Mouse (Mus musculus) limb, embryonic 15.5 days (tissue): ENCODE results near the gene Fam118a. TPM values are rescaled to one million over a fixed set of nuclear protein-coding genes. Genes with fewer than 3 reads are reported as not detected.
"Not testable (repeated sequence)": the region's sequence is repeated elsewhere in the genome, so short reads cannot be mapped to it uniquely, and the experiment has no call there.

Experiments
- ATAC-seq: fragments of 200-750 bp; cut with Nextera tagmentation; 2 replicates; pipeline ENCODE4 v1.8.0; 2017; ENCODE audit warnings: low read depth, moderate TSS enrichment; ENCODE audit not compliant: insufficient number of reproducible peaks, low FRiP score, low TSS enrichment
- H3K27ac ChIP-seq: fragments of 300-500 bp; sonication (generic); 2 replicates; pipeline ENCODE4 v1.5.1; 2015; ENCODE audit warnings: moderate library complexity, mild to moderate bottlenecking, inconsistent platforms
- H3K27me3 ChIP-seq: fragments of 300-500 bp; sonication (generic); 2 replicates; pipeline ENCODE4 v1.6.1; 2015; ENCODE audit warnings: inconsistent platforms
- H3K36me3 ChIP-seq: fragments of 300-500 bp; sonication (generic); 2 replicates; pipeline ENCODE4 v1.6.1; 2015; ENCODE audit warnings: inconsistent platforms
- H3K4me1 ChIP-seq: fragments of 300-500 bp; sonication (generic); 2 replicates; pipeline ENCODE4 v1.6.1; 2015; ENCODE audit warnings: inconsistent platforms
- H3K4me2 ChIP-seq: fragments of 300-500 bp; sonication (generic); 2 replicates; pipeline ENCODE4 v1.6.1; 2015; ENCODE audit warnings: mild to moderate bottlenecking, inconsistent platforms
- H3K4me3 ChIP-seq: fragments of 300-500 bp; sonication (generic); 2 replicates; pipeline ENCODE4 v1.5.1; 2015; ENCODE audit warnings: mild to moderate bottlenecking, inconsistent platforms
- H3K9ac ChIP-seq: fragments of 300-500 bp; sonication (generic); 2 replicates; pipeline ENCODE4 v1.6.1; 2015; ENCODE audit warnings: inconsistent platforms
- H3K9me3 ChIP-seq: fragments of 300-500 bp; sonication (generic); 2 replicates; pipeline ENCODE4 v1.6.1; 2016; ENCODE audit warnings: inconsistent platforms
- WGBS: fragments of 180-500 bp; shearing (Covaris S2); methylation state at CpG from one replicate; pipeline ENCODE4 v1.1.7; 2015; 5-methylcytosine and 5-hydroxymethylcytosine counted together
- polyA plus RNA-seq: library from polyadenylated mRNA; unstranded; fragments of >200 nt; fragmentation: Nextera tagmentation; extraction: Ambion mirVana; gene quantifications from 2 replicates; pipeline ENCODE4 v1.2.1, GENCODE M21; 2015

Fam118a gene
- polyA plus RNA-seq, 1 experiment from 2014 or later = 20.4 TPM

DNA sequence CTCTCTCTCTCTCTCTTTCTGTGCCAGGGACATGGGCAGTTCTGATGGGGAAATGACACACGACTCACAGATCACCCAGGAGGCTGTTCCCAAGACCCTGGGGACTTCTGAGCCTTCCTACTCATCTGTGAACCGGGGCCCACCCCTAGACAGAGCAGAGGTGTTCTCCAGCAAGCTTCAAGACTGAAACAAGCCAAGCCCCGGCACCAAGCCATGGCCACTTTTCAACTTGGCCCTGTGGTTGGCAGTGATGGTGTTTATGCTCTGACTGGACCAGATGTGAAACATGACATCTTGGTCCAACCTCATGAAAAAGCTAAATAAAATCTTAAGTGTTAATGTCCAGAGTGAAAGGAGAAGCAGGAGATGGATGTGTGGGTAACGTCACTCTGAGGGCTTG is 6.5 kb upstream of the Fam118a start:
- H3K4me2 ChIP-seq = no peak overlapping the region
- no peak for ATAC-seq
- WGBS = 59% methylated on average over 4 of the region's 4 CpGs

DNA sequence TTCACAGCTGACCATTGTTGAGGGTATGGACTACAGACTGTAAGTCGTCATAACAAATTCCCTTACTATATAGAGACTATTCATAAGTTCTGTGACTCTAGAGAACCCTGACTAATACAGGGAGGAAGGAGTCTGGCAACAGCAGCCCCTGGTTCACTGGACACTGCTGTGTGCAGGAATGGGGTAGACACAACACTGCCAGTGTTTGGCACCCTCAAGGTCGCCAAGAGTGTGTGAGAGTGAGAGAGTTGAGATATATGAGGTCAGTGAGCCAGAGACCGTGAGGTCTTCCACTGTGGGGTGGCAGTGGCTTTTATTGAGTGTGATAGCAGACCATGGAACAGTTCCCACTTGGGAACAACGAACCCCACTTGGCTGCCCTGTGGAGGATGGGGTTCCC is 2.6 kb upstream of the Fam118a start:
- Histone ChIP-seq H3K4me3 (no peak overlapping the region), H3K27ac (no peak overlapping the region), H3K4me2 (no peak overlapping the region), H3K9me3 (no peaks in the 10 kb centered on the region), H3K4me1 (no peaks in the 10 kb centered on the region), H3K27me3 (no peaks in the 10 kb centered on the region), H3K9ac (no peak overlapping the region), H3K36me3 (no peaks in the 10 kb centered on the region)
- 79% methylated on average over 4 of the region's 4 CpGs for WGBS
- no peak for ATAC-seq

More for the DNA sequence above, 6.5 kb upstream of the Fam118a start:
- Histone ChIP-seq H3K27ac (no peak overlapping the region), H3K9ac (no peak overlapping the region), H3K4me1 (no peaks in the 10 kb centered on the region), H3K9me3 (no peaks in the 10 kb centered on the region), H3K36me3 (no peaks in the 10 kb centered on the region), H3K4me3 (no peak overlapping the region), H3K27me3 (peaks cover 12% of the 10 kb centered on the region)

DNA sequence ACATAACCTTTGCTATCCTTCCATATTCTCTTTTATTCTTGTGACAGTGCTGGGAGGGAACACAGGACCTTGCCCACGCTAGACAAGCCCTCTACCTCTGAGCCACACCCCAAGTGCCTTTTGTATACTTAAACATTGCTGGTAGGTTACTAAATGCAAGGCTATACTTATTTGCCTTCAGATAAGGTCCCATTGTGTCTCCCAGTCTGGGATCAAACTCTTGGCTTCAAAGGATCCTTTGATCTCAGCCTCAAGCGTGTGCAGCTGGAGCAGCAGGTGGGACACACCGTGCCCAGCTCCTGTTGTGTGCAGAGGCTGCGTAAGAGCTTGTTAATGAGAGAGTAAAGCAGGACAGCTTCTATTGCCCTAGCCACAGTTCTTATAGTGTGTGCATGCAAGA is 1.0 kb upstream of the Fam118a start:
- Histone ChIP-seq H3K4me2 (no peak overlapping the region), H3K27ac (no peak overlapping the region), H3K9me3 (no peaks in the 10 kb centered on the region), H3K4me1 (0 out of 2 replicates have a peak, but pooled peaks cover 2% of the 10 kb centered on the region), H3K36me3 (no peaks in the 10 kb centered on the region), H3K4me3 (no peak overlapping the region), H3K27me3 (no peaks in the 10 kb centered on the region), H3K9ac (no peak overlapping the region)
- WGBS = 39% methylated on average over 4 of the region's 4 CpGs
- ATAC-seq = no peak

DNA sequence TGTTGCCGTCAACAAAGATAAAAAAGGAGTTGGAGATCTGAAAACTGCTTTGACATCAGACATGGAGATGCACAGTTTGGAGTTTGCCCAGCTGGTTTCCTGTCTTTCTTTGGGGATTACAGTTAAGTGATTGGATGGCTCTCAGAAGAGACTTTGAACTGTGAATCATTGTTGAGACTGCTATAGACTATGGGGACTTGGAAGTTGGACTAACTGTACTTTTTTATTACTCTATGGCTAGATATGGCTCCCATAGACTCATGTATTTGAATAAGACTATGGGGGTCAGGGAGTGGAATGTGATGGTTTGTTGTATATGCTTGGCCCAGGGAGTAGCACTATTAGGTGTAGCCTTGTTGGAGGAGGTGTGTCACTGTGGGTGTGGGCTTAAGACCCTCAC is 1.9 kb downstream of the Fam118a start:
- not testable (repeated sequence) for H3K4me3 ChIP-seq, H3K36me3 ChIP-seq, H3K27me3 ChIP-seq, H3K27ac ChIP-seq, ATAC-seq, H3K9me3 ChIP-seq, H3K9ac ChIP-seq, H3K4me1 ChIP-seq, H3K4me2 ChIP-seq
- WGBS = 68% methylated on average over 1 of the region's 1 CpGs

DNA sequence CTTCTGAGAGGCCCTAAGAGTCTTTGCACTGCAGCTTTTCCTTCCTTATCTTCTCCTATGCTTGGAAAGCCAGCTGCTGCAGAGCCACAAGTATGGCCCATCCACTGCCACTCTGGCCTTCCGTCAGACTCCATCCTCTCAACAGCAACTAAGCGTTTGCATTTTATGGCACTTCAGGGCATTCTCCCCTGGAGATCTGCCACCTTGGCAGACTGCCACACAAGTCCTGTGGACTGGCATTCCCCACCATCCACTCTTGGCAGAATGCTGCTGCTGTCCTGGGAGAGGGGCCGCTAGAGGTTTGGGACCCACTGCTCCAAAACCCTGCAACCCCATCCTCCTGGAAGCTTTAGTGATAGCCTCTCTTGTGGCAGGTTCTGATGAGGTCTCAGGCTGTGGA is 3.1 kb downstream of the Fam118a start:
- H3K27ac ChIP-seq = no peak overlapping the region
- no peak overlapping the region for H3K9ac ChIP-seq
- no peaks in the 10 kb centered on the region for H3K27me3 ChIP-seq
- H3K4me1 ChIP-seq = peaks cover 7% of the 10 kb centered on the region
- no peaks in the 10 kb centered on the region for H3K9me3 ChIP-seq
- H3K4me3 ChIP-seq = no peak overlapping the region
- no peaks in the 10 kb centered on the region for H3K36me3 ChIP-seq
- no peak overlapping the region for H3K4me2 ChIP-seq
- WGBS = 33% methylated on average over 3 of the region's 3 CpGs
- ATAC-seq = no peak

DNA sequence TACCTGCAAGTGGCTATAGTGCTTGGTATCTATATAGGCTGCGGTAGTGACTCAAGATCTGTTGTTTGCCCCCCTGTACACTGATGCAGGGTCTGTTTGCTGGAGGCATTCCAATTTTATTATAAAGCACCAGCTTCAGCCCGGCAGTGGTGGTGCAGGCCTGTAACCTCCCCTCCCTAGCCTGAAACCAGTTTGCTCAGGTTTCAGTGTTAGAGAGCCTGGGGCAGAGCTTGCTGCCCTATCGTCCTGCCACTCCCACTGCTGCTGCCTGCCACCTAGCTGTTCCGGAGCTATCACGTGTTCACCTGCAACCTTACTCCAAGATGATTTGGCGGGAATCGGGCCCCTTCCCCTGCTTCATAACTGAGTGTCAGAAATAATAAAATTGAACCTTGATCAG is 5.2 kb downstream of the Fam118a start:
- not testable (repeated sequence) for H3K9me3 ChIP-seq, H3K36me3 ChIP-seq, H3K9ac ChIP-seq, H3K4me2 ChIP-seq, H3K27me3 ChIP-seq, H3K27ac ChIP-seq, ATAC-seq, H3K4me3 ChIP-seq
- 26% methylated on average over 7 of the region's 7 CpGs for WGBS
- H3K4me1 ChIP-seq = peaks cover 24% of the 10 kb centered on the region

DNA sequence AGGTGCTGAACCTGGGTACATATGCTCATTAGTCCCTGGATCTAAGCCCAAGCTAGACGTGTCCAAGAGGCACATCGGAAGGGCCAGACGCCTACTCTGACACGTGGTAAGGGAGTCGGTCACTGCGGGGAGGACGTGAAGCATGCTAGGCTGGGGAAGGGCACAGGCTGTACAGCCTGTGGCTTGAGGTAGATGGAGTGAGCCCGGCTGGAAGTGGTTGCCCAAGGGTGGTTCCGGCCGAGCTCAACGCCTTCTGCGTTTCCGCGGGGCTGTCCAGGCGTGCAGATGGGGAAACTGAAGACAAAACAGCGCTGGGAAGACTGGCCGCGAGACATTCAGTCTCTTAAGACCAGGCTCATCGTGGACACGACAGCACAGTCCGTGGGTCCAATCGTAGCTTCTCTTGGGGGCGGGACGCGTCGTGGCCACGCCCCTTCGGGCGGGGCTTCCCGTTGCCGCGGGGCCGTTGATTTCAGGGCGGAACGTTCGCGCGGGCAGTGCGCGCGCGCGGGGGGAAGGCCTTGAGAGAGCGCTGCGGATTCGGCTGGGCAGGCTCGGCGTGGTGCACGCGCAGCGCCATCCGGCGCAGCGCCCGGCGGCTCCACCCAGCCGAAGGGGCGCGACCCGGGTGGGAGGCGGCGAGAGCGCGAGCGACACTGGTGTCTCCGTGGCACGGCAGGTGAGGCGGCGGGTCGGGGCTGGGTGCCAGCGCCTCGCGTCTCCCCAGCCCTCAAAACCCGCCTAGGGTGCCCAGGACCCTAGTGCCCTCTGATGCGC is 8.0 kb downstream of the Fam118a start:
- peak overlapping the region; percentile 65 for H3K9ac ChIP-seq
- H3K4me3 ChIP-seq = peak overlapping the region; percentile 83
- H3K36me3 ChIP-seq = no peaks in the 10 kb centered on the region
- WGBS = under 1% methylated on average over 57 of the region's 75 CpGs
- H3K27ac ChIP-seq = peak overlapping the region; percentile 79
- H3K4me1 ChIP-seq = peaks cover 39% of the 10 kb centered on the region
- H3K9me3 ChIP-seq = no peaks in the 10 kb centered on the region
- H3K27me3 ChIP-seq = no peaks in the 10 kb centered on the region
- H3K4me2 ChIP-seq = peak overlapping the region; percentile 92
- ATAC-seq = peak; percentile 90

DNA sequence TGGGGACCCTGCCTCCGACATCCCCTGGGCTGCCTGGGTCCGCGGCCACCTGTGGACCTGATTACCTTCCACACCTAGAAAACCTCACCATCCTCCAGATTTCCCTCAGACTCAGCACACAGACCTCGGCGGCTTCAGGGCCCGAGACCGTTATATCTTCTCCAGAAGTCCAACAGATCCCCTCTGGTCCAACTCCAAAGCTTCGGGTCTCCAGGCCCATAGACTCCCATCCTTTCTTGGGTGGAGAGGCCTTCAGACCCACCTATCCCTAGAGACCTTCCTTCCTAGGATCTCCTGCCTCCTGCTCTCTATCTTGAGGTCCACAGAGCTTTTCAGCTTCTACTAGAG is 8.6 kb downstream of the Fam118a start:
- H3K9me3 ChIP-seq = no peaks in the 10 kb centered on the region
- peak overlapping the region; percentile 35; the same call in 1 of the 2 replicates for H3K27ac ChIP-seq
- H3K27me3 ChIP-seq = no peaks in the 10 kb centered on the region
- WGBS = 2% methylated on average over 8 of the region's 8 CpGs
- H3K4me1 ChIP-seq = peaks cover 39% of the 10 kb centered on the region
- H3K36me3 ChIP-seq = no peaks in the 10 kb centered on the region
- no peak for ATAC-seq
- H3K9ac ChIP-seq = peak overlapping the region; percentile 65
- peak overlapping the region; percentile 83 for H3K4me3 ChIP-seq
- peak overlapping the region; percentile 92 for H3K4me2 ChIP-seq

DNA sequence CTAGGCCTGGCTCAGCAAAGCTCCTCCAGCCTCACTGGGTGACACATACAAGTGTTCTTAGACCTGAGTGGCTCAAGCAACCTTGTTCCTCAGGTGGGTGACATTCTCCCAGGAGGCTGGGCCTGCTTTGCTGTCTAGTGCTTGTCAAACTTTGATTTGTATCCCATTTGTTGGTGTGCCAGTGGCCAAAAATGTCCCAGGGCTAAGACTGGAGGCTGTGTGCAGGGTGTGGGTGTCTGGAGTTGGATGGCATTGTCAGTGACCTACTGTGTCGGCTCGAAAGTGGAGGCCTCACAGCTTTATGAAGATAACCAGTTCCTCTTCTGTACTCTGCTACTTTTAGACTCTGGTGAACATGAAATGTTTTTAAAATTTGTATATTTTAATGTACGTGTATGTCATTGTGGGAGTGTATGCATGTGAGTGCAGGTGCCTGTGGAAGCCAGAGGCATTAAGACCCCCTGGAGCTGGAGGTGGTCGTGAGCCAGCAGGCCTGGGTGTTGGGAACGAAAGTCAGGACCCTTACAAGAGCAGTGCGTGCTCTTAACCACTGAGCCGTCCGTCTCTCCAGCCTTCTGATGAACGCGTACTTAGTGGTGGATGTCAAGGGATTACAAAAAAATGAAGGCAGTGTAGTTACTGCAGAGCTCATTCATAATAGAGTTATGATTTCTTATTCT is 12.9 kb downstream of the Fam118a start:
- WGBS = 67% methylated on average over 10 of the region's 10 CpGs
- no peaks in the 10 kb centered on the region for H3K9me3 ChIP-seq
- H3K4me1 ChIP-seq = peaks cover 65% of the 10 kb centered on the region
- peaks cover 10% of the 10 kb centered on the region for H3K36me3 ChIP-seq
- H3K9ac ChIP-seq = no peak overlapping the region
- H3K27ac ChIP-seq = peak overlapping the region; percentile 87
- no peak for ATAC-seq
- no peak overlapping the region for H3K4me2 ChIP-seq
- no peak overlapping the region for H3K4me3 ChIP-seq
- no peaks in the 10 kb centered on the region for H3K27me3 ChIP-seq

DNA sequence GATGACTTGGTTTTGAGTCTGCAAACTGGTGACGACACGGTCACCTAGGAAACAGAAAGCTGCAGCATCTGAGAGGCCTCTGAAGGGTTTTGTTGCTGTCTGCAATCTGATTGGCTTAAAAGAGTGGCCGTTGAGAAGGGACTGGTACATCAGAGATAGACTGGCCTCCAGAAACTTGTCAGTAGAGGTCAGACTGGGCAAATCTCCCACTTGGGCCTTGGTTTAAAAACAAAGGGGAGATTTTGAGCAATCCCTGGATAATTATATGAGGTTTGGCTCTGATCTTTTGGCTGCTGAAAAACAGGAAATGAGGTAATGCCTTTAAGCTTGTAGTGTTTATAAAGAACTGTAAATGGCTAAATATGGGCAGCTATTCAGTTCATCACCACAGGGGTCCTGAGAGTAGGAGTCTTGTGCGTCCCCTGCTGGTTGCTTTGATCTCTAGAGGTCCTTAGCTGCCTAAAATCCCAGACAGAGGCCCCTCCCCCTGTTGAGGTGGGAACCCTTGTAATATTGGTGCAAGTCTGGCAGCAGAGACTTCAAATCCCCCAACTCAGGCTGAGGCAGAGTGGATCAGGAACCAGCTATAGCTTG is 13.7 kb downstream of the Fam118a start:
- Histone ChIP-seq H3K9ac (no peak overlapping the region), H3K4me2 (0 out of 2 replicates have a peak overlapping the region, but pooled peaks have one; percentile 5), H3K4me1 (peaks cover 67% of the 10 kb centered on the region)

DNA sequence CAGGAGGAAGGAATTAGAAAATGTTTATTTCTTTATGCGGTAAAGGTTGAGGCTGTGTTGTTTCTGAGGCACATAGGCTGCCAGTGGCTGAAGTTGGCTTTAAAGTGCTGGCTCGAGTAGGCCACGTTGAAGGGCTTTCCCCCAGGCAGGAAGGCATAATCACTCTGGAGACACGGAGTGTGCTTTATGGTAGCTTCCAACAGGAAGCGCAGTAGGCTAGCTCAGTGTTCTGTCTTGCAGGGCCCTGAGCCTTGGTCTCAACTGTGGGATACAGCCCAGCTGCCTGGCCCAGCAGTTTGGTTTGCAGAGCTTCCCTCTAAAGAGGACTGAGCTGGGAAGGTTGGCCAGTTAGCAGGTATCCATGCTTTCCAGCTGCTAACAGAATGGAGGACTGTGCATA is 14.4 kb downstream of the Fam118a start:
- Histone ChIP-seq H3K27ac (peak overlapping the region; percentile 87), H3K4me3 (no peak overlapping the region), H3K4me2 (0 out of 2 replicates have a peak overlapping the region, but pooled peaks have one; percentile 5), H3K9me3 (no peaks in the 10 kb centered on the region), H3K9ac (0 out of 2 replicates have a peak overlapping the region, but pooled peaks have one; percentile 28), H3K36me3 (peaks cover 23% of the 10 kb centered on the region), H3K27me3 (no peaks in the 10 kb centered on the region), H3K4me1 (peaks cover 61% of the 10 kb centered on the region)
- 38% methylated on average over 5 of the region's 5 CpGs for WGBS
- no peak for ATAC-seq

More for the DNA sequence above, 13.7 kb downstream of the Fam118a start:
- ATAC-seq = peak; percentile 69; the same call in 1 of the 2 replicates
- H3K36me3 ChIP-seq = peaks cover 17% of the 10 kb centered on the region
- peak overlapping the region; percentile 87 for H3K27ac ChIP-seq
- no peak overlapping the region for H3K4me3 ChIP-seq
- WGBS = 10% methylated on average over 4 of the region's 4 CpGs
- H3K27me3 ChIP-seq = no peaks in the 10 kb centered on the region
- no peaks in the 10 kb centered on the region for H3K9me3 ChIP-seq

DNA sequence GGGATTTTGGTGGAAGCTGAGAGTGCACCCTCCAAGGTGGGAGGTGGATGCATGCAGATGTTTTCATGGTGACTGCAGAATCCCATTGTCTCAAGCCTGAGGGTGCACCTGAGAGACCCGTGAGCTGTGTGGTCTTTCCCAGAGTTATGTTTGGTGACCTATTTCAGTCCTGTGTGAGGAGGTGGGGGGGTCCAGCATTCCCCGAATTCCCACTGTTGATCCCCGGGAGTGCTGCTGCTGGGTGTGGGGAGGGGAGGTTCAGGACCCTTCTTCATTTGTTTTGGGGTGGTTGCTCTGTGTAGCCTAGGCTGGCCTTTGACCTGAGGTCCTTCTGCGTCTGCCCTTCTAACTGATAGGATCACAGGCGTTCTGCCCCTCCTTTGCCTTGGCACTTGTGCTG is 15.0 kb downstream of the Fam118a start:
- H3K4me2 ChIP-seq = no peak overlapping the region
- 75% methylated on average over 5 of the region's 5 CpGs for WGBS
- no peaks in the 10 kb centered on the region for H3K27me3 ChIP-seq
- no peak overlapping the region for H3K9ac ChIP-seq
- no peaks in the 10 kb centered on the region for H3K9me3 ChIP-seq
- peaks cover 29% of the 10 kb centered on the region for H3K36me3 ChIP-seq
- ATAC-seq = no peak
- peak overlapping the region; percentile 87; the same call in 1 of the 2 replicates for H3K27ac ChIP-seq
- peaks cover 54% of the 10 kb centered on the region for H3K4me1 ChIP-seq
- H3K4me3 ChIP-seq = no peak overlapping the region
